In the genomic region with DNA sequence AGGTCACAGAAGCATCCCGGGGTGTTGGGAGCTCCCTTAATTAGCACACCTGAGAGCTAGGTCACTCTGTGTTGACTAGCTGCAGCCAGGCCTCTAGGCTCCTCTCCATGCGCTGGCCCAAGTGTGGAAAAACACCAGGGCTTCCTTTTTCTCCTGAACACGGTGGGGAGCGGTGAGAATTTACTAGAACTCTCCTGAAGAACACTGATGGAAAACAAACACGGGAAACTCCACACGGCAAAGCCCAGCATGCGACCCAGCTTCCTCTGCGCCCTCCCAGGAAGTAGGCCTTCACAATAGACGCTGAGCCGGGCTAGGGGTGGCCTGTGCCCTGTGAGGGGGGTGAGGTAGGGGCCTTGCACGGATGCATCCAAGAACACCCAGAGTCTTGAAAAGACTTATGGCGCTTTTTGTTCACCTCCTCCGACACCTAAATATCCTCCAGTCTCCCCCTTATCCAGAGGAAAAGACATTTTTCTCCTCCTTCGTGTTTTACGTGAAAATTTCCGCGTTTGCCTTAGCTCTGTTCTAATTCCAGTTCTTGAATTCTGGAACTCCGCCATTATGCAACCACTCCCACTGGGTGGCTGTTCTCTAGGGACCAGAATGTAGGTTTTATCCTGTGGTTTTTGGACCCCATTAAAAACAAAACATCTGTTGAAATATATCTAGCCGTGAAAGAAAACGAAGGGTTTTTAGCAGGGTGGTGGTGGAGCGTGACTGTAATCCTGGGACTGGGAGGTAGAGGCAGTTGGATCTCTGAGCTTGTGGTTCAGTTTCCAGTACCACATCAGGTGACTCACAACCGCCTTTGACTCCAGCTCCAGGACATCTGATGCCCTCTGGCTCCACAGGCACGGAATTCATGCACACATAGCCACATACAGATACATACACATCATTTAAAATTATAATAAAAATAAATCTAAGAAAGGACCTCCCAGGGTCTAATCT, we compare ENCODE assay signal across 15 mouse cellular contexts. TPM values are rescaled to one million over a fixed set of nuclear protein-coding genes. Genes with fewer than 3 reads are reported as not detected.
DNase-seq lines count a peak whose midpoint lies in the region; ATAC-seq and TF ChIP-seq lines count a peak whose summit lies in the region.
"Had no signal": no experiment of that assay in that cellular context is flagged by ENCODE, and none has a peak within 500 bp of the region (broad histone marks: within the 10 kb centered on the region; RNA-seq: fewer than 3 reads in every experiment).

No protein-coding gene starts in this region.

- DNase-seq in kidney, postnatal 14 days = no peak
- peak; percentile 47 for DNase-seq in ES-CJ7 (ENCODE audit: low read depth, low spot score)
- peak; percentile 29 to 33 for DNase-seq in heart, postnatal 14 days
- DNase-seq in spleen, postnatal 4 days (ENCODE audit: low spot score in 2 of 2) = no peak
- DNase-seq: adrenal gland, adult 8-10 months; cerebellum, postnatal 36 days; gastrocnemius, postnatal 10 days; kidney, adult 11 months; lung, embryonic 14.5 days; spleen, adult 18-20 months had no signal

- TF ChIP-seq CTCF in cortical plate, adult 2 months (IDR thresholded peaks at IDR 0.05; ENCODE audit: extremely low read depth, insufficient read depth, low read length) = no peak

- no peak for TF ChIP-seq POLR2A in cortical plate, adult 2 months (IDR thresholded peaks at IDR 0.05; ENCODE audit: extremely low read depth, insufficient read depth, low read length)

- no peak overlapping the region for H3K9ac ChIP-seq in kidney, embryonic 15.5 days
- H3K9ac ChIP-seq in midbrain, embryonic 13.5 days (replicated peaks) = no peak overlapping the region
- H3K9ac ChIP-seq: hindbrain, embryonic 12.5 days; lung, embryonic 14.5 days had no signal

- ATAC-seq in kidney, embryonic 15.5 days (replicated peaks; ENCODE audit: low FRiP score) = peak; percentile 66
- no peak for ATAC-seq in midbrain, embryonic 13.5 days
- ATAC-seq: forebrain, embryonic 14.5 days had no signal

- H3K9me3 ChIP-seq in kidney, embryonic 15.5 days (replicated peaks) = no peaks in the 10 kb centered on the region
- no peaks in the 10 kb centered on the region for H3K9me3 ChIP-seq in midbrain, embryonic 13.5 days
- H3K9me3 ChIP-seq: hindbrain, embryonic 12.5 days had no signal

- H3K27ac ChIP-seq in kidney, embryonic 15.5 days = peak overlapping the region; percentile 73
- peak overlapping the region; percentile 62; the same call in 1 of the 2 replicates for H3K27ac ChIP-seq in cortical plate, adult 2 months (ENCODE audit: insufficient read depth, low read length)
- H3K27ac ChIP-seq in midbrain, embryonic 13.5 days = no peak overlapping the region
- H3K27ac ChIP-seq: hindbrain, embryonic 12.5 days had no signal

- H3K4me3 ChIP-seq in kidney, embryonic 15.5 days (replicated peaks) = no peak overlapping the region
- H3K4me3 ChIP-seq in cortical plate, adult 2 months (ENCODE audit: insufficient read depth, low read length) = no peak overlapping the region
- no peak overlapping the region for H3K4me3 ChIP-seq in midbrain, embryonic 13.5 days (replicated peaks)
- H3K4me3 ChIP-seq: hindbrain, embryonic 12.5 days had no signal

- H3K27me3 ChIP-seq in kidney, embryonic 15.5 days = no peaks in the 10 kb centered on the region
- no peaks in the 10 kb centered on the region for H3K27me3 ChIP-seq in midbrain, embryonic 13.5 days
- H3K27me3 ChIP-seq: hindbrain, embryonic 12.5 days had no signal

- H3K36me3 ChIP-seq in kidney, embryonic 15.5 days = no peaks in the 10 kb centered on the region
- H3K36me3 ChIP-seq in midbrain, embryonic 13.5 days = no peaks in the 10 kb centered on the region
- H3K36me3 ChIP-seq: hindbrain, embryonic 12.5 days had no signal

- intact Hi-C loops in heart, postnatal 14 days (cut with DNase I) = no loop called here

- WGBS in kidney, embryonic 15.5 days = 56% methylated on average over 23 of the region's 23 CpGs
- 51% methylated on average over 23 of the region's 23 CpGs for WGBS in midbrain, embryonic 13.5 days

- no peak overlapping the region for H3K4me2 ChIP-seq in kidney, embryonic 15.5 days
- H3K4me2 ChIP-seq in midbrain, embryonic 13.5 days (replicated peaks) = no peak overlapping the region
- H3K4me2 ChIP-seq: hindbrain, embryonic 12.5 days; lung, embryonic 14.5 days had no signal

- peaks cover 14% of the 10 kb centered on the region for H3K4me1 ChIP-seq in kidney, embryonic 15.5 days
- no peaks in the 10 kb centered on the region for H3K4me1 ChIP-seq in cortical plate, adult 2 months (ENCODE audit: control insufficient read depth, insufficient read depth, low read length)
- no peaks in the 10 kb centered on the region for H3K4me1 ChIP-seq in midbrain, embryonic 13.5 days (replicated peaks)

RNA-seq across cellular contexts. Expression of gene Cecr2, which starts 21.5 kb away (rescaled TPM):
- polyA plus RNA-seq in kidney, embryonic 15.5 days (2015; fragmentation: Nextera tagmentation; extraction: Ambion mirVana) = 5.9 and 6.7 TPM in 2 replicates
- polyA plus RNA-seq in cortical plate, adult 2 months (2012; rRNA removed) = 2.3 and 2.5 TPM in 2 replicates
- total RNA-seq in heart, postnatal 14 days (2021) = 10 to 100 TPM; 13.4 to 17.1 TPM
- 5.6 and 7.6 TPM in 2 replicates for polyA plus RNA-seq in midbrain, embryonic 13.5 days (2015; fragmentation: Nextera tagmentation; extraction: Ambion mirVana)

Comparison
In these comparisons a context has a peak if more than half of its experiments do, and no peak if none do; other contexts are left out.
1. DNase-seq: peak in ES-CJ7 (single experiment) and heart, postnatal 14 days (2 of 2); none in kidney, postnatal 14 days (single experiment) and spleen, postnatal 4 days (0 of 2).